Mouse (Mus musculus) myocyte (in vitro differentiated cells): ENCODE measurements around the gene Fam117b.

Experiments used
- E2F4 ChIP-seq: IDR thresholded peaks from one replicate; pipeline ENCODE4 v1.6.1; 2011; ENCODE audit warnings: mild to moderate bottlenecking, control low read depth, moderate library complexity; ENCODE audit not compliant: insufficient read depth
- MAX ChIP-seq: IDR thresholded peaks from one replicate; pipeline ENCODE4 v1.6.1; 2011; ENCODE audit warnings: low read depth, mild to moderate bottlenecking, control low read depth
- POLR2A ChIP-seq: IDR thresholded peaks from one replicate; pipeline ENCODE4 v1.6.1; 2011; ENCODE audit warnings: low read depth, mild to moderate bottlenecking, control low read depth, moderate library complexity; ENCODE audit not compliant: insufficient read length
- POLR2AphosphoS2 ChIP-seq: IDR thresholded peaks from one replicate; pipeline ENCODE4 v1.6.1; 2011; ENCODE audit warnings: low read depth, control low read depth; ENCODE audit not compliant: insufficient read length
- REST ChIP-seq: IDR thresholded peaks from one replicate; pipeline ENCODE4 v1.6.1; 2011; ENCODE audit warnings: mild to moderate bottlenecking, control low read depth, moderate library complexity; ENCODE audit not compliant: insufficient read depth, insufficient read length
- TCF12 ChIP-seq: IDR thresholded peaks from one replicate; pipeline ENCODE4 v1.6.1; 2011; ENCODE audit warnings: mild to moderate bottlenecking, control low read depth; ENCODE audit not compliant: poor library complexity, insufficient read depth, severe bottlenecking

DNA sequence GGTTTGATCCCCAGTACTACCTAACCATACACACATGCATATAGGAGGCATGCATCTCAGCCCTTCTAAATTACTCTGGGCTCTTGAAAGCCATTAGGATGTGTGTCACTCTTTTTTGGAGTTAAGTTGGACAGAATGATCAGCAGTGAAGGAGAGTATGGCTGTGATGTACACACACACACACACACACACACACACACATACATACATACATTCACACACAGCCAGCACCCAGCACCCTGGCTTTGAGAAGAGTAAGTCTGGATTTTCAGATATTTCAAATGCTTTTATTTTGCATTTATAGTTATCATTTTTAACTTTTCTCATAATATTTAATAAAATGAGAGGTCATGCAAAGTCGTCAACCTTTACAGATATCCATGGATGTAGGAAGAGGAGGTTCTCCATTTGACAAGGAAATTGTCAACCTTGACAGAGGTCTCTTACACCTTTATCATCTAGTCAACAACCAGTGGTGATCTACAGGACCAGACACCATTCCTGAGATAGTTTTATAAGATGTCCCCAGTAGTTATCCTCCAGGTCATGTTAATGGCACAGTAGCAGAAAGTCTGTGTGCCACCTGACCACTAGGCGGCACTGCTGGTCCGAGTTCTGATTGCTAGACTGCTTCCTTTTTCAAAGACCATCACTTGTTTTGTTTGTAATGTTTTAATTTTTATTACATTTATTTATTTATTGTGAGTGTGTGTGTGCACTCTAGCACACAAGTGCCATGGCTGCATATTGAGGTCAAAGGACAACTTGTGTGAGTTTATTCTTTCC is 29.3 kb upstream of the Fam117b start:
- TF ChIP-seq POLR2A = no peak
- no peak for TF ChIP-seq TCF12
- no peak for TF ChIP-seq E2F4
- no peak for TF ChIP-seq REST
- TF ChIP-seq POLR2AphosphoS2 = no peak
- no peak for TF ChIP-seq MAX
